Mouse (Mus musculus) embryo, embryonic 11 days (tissue): ENCODE results near the gene Zfp768.
"Not testable (repeated sequence)": the region's sequence is repeated elsewhere in the genome, so short reads cannot be mapped to it uniquely, and the experiment has no call there.

Experiments
- DNase-seq: peaks from one replicate; pipeline ENCODE4 v3.0.0-alpha.2; 2015

Gene Zfp768

DNA sequence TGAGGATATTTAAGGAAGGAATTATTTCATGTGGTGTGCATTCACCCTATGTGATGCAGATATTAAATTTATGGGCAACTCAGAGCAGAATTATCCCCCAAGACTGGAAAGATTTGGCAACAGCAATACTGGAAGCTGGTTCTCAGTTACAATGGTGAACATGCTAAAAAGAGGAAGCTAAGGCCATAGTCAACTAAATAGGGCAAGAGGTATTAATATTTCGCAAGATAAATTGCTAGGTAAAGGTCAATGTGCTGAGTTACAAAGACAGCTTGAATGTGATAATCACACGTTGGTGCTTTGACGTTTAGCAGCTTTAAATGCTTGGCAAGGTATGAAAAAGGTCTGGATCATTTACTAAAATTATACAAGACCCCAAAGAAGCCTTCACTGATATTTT is 10.4 kb upstream of the Zfp768 start:
- no peak for DNase-seq

DNA sequence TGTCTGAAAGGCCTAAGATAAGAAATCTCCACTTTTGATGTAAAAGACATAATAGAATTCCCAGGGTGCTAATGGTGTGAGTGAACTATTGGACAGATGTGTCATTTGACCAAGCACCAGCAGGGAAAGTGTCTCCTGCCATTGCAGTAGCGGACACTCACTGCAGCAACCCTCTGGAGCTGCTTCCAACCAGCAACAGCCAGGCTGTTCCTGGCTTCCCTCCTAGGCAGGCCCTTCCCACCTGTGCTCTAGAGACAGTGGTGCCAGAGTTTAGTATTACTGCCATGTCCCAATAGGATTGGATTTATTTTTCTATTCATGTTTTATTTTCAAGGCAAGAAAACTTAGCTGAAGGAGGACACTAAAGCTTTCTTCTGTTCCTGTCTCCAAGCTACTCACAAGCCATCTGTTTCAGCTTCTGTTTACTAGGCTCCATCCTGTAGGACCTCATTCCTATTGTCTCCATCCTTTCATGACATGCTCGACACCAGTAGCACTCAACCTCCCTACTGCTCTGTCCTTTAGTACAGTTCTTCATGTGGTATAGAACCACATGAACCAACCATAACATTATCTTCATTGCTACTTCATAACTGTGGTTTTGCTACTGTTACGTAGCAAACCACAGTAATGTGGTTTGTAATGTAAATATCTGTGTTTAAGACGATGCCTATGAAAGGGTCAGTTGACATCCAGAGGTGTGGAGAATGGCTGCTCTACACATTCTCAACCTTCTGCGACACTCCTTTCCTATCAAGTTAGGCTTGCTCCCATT is 6.0 kb upstream of the Zfp768 start:
- no peak for DNase-seq

DNA sequence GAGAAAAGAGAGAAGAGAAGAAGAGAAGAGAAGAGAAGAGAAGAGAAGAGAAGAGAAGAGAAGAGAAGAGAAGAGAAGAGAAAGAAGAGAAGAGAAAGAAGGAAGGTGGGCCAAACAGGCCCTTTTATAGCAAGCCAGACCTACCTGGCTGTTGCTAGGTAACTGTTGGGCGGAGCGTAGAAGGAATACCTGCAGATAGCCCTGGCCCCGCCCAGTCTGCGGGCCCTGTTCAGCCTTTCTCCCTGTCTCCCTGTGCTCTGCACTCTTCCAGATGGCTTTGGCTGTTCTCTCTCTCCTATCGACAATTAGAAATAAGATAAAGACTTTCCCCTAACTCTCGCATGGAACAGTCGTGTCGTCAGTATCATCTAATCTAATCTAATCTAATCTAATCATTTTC is 1.3 kb upstream of the Zfp768 start:
- DNase-seq, result peak; percentile 26

DNA sequence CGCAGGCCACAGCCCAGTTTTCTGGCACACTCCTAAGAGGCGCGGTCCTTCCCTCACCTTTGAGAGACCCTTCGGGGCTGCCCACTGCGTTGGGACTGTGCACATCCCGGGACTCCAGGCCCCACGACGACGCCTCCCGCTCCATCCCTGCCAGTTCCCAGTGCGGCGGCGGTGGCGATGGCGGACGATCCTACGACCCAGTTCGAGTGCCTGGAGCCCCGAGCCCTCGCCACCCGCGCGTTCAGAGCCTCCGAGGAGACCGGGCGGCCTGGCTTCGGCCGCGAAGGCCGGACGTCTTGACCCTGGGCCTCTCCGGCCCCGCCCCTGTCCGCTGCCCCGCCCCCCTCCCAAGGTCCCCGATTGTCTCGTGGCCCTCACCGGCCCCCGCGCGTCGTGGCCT is 297 bp downstream of the Zfp768 start:
- DNase-seq, result no peak

DNA sequence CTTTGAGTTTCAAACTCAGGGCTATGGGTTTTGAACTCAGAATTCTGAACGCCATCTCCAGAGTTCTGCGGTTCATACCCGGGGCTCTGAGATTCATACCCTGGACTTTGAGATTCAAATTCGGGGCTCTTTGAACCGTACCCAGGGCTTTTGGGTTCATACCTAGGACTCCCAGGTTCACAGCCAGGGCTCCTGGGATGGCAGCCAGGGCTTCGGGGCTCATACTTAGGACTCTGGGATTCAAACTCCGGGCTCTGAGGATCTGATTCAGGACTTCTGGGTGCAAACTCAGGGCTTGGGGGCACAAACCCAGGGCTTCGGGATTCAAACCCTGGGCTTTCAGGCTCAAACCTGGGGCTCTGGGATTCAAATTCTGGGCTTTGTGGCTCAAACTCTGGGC is 1.0 kb downstream of the Zfp768 start:
- DNase-seq, result no peak

DNA sequence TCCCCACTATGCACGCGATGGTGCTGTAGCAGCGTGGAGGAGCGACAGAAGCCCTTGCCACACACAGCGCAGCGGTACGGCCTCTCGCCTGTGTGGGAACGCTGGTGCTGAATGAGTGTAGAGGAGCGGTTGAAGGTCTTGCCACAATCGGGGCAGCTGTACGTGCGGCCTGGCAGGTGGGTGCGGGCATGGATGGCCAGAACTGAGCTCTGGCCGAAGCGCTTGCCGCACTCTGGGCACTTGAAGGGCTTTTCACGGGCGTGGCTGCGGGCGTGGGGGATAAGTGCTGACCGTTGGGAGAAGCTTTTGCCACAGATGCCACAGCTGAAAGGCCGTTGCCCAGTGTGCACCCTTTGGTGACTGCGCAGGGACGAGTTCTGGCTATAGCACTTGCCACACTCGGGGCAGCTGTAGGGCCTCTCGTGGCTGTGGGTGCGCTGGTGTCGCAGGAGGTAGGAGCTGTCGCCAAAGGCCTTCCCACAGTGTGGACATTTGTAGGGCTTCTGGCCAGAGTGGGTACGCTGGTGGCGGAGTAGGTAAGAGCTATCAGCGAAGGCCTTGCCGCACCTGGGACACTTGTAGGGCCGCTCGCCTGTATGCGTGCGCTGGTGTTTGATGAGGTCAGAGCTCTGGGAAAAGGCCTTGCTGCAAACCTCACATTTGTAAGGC is 1.9 kb downstream of the Zfp768 start:
- DNase-seq, result no peak

DNA sequence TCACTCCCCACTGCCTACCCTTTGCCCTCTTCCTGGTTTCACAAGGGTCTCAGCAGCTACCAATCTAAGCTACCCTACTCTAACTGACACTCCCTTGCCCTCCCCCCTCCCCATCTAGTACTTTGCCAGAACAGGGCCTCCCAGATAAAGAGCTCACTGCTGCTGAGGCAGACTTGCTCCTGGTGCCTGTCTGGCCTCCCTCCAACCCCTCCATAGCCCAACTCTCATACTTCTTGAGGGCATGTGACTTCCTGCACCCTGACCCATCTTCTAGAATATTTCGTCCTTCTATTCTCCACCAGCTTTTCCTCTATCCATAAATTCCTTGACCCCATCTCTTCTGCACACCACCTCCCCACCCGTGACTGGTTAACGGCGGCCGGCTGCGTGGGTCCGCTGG is 2.5 kb downstream of the Zfp768 start:
- DNase-seq, result no peak

DNA sequence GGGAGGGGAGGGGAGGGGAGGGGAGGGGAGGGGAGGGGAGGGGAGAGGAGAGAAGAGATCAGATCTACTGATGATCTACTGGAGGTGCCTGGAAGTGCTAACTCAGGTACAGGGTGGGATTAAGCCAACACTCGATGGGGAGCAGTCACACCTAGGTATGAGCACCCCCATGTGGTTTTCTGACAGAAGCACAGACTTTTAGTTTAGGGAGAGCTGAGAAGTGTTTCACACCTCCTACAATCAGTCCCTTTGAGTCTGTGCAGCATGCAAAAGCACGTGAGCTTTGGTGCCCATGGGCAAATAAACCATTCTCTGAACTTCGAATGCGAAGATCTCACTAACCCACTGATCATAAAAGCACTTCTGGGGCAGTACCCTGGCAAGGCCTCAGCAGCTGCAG is 3.1 kb downstream of the Zfp768 start:
- DNase-seq, result no peak

DNA sequence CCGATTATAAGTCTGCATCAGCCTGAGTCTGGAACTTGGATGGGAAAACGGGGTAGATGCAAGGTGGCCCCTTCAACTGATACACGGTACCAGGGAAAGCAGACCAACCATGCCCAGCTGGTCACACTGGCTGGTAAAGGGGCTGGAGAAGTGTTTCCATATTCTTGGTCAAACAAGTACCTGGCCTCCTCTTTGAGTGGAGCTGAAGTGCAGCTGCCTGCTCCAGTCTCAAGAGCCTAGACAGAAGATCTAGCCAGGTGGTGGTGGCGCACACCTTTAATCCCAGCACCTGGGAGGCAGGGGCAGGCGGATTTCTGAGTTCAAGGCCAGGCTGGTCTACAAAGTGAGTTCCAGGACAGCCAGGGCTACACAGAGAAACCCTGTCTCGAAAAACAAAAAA is 3.5 kb downstream of the Zfp768 start:
- DNase-seq, result not testable (repeated sequence)

DNA sequence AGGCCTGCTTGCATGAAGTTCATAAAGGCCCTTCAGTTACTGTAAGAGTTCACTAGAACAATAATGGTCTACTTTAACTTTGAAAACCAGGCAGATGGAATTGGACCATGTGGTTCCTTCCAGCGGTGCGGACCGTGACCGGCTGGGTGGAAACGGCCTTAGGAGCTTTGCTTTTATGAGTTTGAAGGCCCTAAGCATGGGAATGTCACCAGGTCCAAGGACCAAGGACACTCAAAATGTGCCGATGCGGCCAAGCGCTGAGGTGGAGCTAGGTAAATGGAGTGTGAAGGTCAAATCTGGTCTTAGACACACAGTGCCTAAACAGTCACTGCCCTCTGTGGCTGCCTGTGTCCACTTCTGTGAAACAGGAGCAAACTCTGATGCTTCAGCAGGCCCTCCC is 4.0 kb downstream of the Zfp768 start:
- DNase-seq, result no peak

DNA sequence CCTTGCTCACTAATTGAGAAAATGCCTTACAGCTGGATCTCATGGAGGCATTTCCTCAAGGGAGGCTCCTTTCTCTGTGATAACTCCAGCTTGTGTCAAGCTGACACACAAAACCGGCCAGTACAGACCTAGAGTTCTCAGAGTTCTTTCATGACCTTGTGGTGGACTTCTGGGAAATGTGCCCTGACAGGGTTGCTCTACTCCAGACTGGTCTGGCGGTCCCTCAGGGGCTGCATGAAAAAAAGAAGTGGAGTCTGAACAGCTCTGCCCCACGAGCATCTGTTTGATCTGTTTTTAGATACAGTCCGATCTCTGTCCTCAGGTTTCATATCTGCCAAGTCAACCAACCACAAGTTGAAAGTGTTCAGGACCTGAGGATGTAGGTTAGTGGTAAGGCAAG is 7.8 kb downstream of the Zfp768 start:
- no peak for DNase-seq

DNA sequence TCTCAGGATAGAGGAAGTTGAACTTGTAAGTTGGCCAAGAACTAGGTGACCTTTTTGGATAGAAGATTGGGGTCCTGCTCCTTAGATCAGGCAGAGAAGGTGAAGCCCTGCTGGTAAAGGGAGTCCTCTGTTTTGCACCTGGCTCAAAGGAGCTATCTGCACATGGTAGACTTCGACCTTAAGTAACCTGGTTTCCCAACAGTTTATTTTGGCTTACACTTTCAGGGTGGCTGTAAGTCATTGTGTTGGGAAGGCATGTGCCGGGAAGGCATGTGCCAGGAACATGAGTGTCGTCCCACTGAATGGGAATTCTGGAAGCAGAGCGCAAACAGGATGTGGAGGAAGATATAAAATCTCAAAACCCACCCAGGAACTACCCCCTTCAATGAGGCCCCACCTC is 9.8 kb downstream of the Zfp768 start:
- DNase-seq, result no peak

DNA sequence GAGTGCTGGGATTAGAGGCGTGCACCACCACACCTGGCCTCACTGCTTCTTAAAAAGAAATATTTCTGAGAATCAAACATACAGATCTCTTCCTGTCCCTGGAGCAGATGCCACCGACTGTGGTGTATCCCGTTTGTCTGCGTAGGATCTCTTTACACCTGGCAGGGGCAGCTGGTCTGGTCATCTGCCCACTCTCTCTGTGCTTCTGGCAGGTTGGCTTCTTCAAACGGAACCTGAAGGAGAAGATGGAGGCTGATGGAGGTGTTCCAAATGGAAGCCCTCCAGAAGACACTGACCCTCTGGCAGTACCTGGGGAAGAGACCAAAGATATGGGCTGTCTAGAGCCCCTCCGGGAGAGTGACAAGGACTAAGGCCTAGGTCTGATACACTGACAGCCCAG is 12.1 kb downstream of the Zfp768 start:
- no peak for DNase-seq

DNA sequence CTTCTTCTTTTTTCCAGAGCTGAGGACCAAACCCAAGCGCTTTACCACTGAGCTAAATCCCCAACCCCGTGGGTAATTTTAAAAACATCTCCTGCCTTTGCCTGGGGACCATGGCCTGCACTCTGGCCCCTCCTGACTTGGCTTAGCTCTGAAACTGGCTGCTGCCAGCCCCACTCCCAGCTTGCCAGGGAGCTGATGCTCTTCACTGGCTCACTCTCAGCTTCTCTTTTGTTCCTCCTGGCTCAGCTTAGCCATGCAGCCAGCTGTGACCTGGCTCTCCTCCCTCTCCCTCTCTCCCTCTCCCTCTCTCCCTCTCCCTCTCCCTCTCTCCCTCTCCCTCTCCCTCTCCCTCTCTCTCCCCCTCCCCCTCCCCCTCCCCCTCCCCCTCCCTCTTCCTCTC is 18.7 kb downstream of the Zfp768 start:
- DNase-seq, result no peak

DNA sequence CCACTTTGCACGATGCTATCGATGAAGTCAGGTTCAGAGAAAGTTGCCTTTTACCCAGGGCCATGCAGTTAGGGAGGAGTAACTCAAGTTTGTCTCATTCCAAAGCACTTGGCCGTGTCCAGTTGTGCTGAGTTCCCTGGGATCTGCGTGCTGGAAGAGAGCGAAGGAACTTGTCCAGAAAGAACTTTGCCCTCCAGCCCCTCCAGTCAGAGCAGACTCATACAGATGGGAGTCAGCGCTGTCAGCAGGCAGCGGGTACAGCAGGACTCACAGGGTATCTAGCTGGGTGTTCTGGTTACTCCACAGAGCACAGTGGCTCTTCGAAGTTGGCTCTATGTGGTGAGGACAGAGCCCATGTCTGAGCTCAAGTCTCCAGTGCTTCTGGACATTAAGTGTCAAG is 19.8 kb downstream of the Zfp768 start:
- DNase-seq, result no peak

DNA sequence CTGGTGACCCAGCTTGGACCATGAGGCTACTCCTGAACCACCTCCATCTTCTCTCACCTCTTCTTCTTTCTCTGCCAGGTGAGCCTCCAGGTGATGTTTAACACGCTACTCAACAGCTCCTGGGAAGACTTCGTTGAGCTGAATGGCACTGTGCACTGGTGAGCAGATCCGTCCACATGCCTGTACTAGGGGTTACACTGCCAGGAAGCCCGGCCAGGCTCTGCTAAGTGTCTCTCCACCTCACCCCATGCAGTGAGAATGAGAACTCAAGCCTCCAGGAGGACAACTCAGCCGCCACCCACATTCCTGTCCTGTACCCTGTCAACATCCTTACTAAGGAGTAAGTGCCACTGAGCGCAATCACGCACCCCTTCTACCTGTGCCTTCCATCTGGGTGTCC is 20.4 kb downstream of the Zfp768 start:
- DNase-seq, result no peak

DNA sequence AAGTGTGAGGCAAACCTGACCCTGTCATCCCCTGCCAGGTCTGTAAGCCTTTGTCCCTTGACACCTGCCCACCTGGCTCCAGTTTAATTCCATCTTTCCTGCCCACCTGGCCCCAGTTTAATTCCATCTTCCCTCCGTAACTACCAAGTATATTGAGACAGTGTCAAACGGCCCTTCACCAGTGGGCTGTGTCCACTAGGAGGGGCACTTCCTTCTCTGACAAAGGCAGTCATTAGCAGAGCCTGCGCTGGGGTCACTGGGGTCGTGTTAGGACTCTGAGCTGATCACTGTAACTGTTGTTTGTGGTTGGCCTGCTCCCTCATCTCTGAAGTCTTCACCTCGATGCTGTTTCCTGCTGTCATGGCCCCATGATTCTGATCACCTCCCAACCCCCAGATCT is 23.3 kb downstream of the Zfp768 start:
- peak; percentile 51 for DNase-seq

DNA sequence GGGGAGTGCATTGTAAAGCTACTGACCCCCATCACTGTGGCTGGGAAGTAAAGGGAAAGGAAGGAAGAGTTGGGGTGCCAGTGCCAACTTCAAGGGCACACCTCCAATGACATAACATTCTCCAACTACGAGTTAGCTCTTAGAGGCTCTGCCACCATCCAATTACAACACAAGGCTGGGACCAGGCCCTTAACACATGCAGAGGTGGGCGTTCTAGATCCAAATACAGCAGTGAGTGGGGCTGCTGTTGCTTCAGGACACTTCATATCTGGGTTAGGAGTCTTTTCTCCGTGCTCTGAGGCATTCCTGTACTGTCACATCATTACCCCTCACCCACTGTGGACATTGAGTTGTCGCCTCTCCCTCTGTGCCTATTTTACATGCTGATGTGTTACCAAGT is 24.3 kb downstream of the Zfp768 start:
- DNase-seq, result no peak

DNA sequence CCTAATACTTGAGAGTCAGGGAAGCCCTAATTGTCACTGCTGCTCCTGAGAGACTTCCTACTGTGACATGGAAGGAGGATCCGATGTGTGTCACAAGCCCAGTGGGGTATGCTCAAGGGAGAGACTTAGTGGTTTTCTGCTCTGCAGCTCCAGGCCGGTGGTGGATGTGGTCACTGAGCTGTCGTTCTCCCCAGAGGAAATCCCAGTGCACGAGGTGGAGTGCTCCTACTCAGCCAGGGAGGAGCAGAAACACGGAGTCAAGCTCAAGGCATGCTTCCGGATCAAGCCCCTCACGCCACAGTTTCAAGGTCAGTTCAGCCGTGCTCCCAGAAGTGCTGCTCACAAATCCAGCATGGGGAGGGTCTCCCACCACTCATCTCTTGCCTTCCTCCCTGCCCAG is 31.5 kb downstream of the Zfp768 start:
- DNase-seq, result no peak

DNA sequence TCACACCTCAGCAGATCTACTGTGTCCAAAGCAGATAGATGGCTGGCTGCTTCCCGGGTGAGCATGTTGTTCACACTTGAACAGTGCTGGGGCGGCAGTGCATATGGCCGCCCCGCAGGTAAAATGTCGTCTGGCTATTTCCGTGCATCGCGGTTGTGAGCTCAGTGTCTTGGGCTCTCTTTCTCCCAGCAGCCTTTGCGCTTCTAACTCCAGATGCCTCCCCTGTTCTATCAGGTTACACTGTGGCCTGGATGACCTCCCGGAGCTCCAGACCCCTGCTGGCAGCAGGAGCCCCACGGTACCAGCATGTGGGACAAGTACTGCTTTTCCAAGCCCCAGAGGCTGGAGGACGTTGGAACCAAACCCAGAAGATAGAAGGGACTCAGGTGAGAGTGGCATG is 35.4 kb downstream of the Zfp768 start:
- DNase-seq, result no peak

DNA sequence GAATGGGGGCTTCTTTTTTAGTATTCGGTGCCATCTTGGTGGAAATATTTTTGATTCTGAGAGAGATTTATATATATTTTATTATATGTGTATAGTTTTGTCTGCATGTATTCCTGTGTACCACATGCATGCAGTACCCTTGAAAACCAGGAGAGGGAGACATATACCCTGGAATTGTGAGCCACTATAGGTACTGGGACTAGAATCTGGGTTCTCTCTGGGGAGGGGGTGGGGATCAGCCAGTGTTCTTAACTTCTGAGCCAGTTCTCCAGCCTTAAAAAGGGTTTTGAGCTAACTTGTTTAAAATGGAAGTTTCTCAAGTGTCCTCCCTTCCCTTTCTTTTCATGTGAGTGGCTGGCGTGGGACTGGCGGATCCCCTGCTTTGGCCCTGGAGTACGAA is 36.5 kb downstream of the Zfp768 start:
- peak; percentile 70 for DNase-seq

DNA sequence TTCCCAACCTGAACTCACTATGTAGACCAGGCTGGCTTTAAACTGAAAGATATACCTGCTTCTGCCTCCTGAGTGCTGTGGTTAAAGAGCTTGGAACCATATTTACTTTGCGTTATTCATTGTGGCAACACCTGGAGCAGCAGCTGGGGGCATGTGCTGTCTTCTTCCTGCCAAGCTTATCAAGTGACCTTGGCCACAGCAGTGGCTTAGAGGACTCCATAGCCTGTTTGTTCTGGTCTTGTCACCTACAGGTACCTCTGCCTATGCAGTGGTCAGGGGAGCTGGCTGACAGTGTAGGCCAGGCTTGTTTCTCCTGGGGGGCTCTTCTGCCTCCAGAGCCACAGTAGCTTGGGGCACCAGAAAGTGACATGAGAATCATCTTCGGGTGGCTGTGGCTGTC is 37.0 kb downstream of the Zfp768 start:
- no peak for DNase-seq

DNA sequence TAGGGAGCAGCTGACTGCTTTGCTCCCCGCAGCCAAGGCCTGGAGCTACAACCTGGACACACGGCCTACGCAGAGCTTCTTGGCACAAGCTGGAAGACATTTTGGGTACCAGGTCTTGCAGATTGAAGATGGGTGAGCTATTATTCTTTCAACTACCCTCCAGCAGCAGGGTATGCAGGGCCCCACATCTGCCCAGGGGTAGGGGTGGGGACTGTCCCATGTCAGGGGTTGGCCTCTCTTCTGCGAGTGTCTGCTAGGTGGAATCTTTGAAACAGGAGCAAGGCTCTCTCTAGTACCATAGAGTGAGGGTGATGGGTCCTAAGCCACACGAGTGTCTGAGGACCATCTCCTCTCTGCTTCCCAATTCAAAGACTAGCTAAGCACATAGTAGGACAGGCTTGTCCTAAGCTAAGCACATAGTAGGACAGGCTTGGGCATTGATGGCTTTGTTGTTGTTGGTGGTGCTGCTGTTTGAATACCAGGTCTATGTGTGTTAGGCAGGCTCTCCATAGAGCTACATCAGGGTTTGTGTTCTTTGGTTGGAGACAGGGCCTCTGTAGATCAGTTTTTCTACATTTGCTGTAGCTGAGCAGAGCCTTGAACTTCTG is 47.7 kb downstream of the Zfp768 start:
- no peak for DNase-seq

DNA sequence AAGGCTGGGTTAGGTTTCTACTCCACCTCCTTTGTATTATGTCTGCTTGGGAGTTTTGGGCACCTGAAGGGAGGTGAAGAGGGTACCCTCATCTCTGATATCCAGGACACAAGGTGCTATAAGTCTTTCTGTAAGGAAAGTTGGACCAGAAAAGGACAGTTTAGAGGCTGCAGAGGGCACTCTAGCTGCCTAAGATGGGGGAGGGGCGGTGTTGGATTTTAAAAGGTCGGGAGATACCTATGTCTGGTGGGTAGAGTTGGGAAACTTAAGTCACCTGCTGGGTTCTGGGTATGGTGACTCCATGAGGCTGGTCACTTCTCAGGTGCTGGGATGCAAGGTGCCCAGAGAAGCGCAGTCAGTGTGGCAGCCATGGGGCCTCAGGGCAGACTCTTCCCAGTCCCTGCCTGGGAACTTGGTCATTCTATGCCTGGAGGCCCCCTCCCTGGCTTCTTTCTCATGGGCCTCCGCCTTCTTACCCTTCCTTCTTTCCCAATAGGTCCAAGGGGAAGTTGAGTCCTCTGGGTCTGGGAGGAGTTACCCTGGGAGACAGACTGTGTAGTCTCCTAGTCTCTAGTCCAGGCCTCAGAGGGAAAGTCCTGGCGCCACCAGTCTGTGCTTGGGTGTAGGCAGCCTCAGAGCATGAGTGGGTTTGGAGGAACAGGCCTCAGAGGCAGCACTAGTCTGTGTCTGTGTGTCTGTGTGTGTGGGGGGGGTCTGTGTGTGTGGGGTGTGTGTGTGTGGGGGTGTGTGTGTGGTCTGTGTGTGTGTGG is 48.4 kb downstream of the Zfp768 start:
- no peak for DNase-seq
